Mouse (Mus musculus) spleen, adult 2 months (tissue): Measurements from ENCODE around the gene 4933424G06Rik.

ENCODE experiments used
- CTCF ChIP-seq: fragments of 200-500 bp; IDR thresholded peaks from 2 replicates; pipeline ENCODE4 v1.5.1; 2011; ENCODE audit warnings: mild to moderate bottlenecking, inconsistent platforms; ENCODE audit not compliant: insufficient read depth, insufficient read length, insufficient replicate concordance; ENCODE audit errors: extremely low read depth
- POLR2A ChIP-seq: fragments of 200-500 bp; IDR thresholded peaks from 2 replicates; pipeline ENCODE4 v1.6.1; 2011; ENCODE audit warnings: low read depth, low read length, inconsistent platforms

- TF ChIP-seq POLR2A (no peak), CTCF (no peak)
These were observed 75.3 kb downstream of the 4933424G06Rik start for GRCm38 (mm10) chr1:36785238-36785641.
